Comparison of ENCODE assay signal across 32 mouse cellular contexts in genomic region chr8:92872063-92872759, GRCm38 (mm10). TPM values are rescaled to one million over a fixed set of nuclear protein-coding genes. Genes with fewer than 3 reads are reported as not detected.
DNase-seq lines count a peak whose midpoint lies in the region; ATAC-seq and TF ChIP-seq lines count a peak whose summit lies in the region.
"Had no signal": no experiment of that assay in that cellular context is flagged by ENCODE, and none has a peak within 500 bp of the region (broad histone marks: within the 10 kb centered on the region; RNA-seq: fewer than 3 reads in every experiment).

No protein-coding gene starts in this region.

- no peak overlapping the region for H3ac ChIP-seq in myocyte (ENCODE audit: control insufficient read depth, insufficient read length)

- H3K4me2 ChIP-seq in forebrain, embryonic 16.5 days (ENCODE audit: low read length): no peak overlapping the region
- H3K4me2 ChIP-seq in forebrain, embryonic 12.5 days: no peak overlapping the region
- no peak overlapping the region for H3K4me2 ChIP-seq in hindbrain, embryonic 14.5 days (replicated peaks)
- no peak overlapping the region for H3K4me2 ChIP-seq in hindbrain, postnatal 0 days (ENCODE audit: low read depth, low read length)
- H3K4me2 ChIP-seq in myocyte (ENCODE audit: low read depth): no peak overlapping the region
- H3K4me2 ChIP-seq: embryonic facial prominence, embryonic 12.5 days; heart, embryonic 12.5 days; limb, embryonic 15.5 days; liver, embryonic 13.5 days; midbrain, embryonic 15.5 days had no signal

- DNase-seq in hindbrain, embryonic 14.5 days (ENCODE audit: low spot score): no peak
- no peak for DNase-seq in hindbrain, postnatal 0 days (ENCODE audit: low spot score)
- DNase-seq in brain, adult 2 months (ENCODE audit: low read depth, low spot score): peak; percentile 51
- DNase-seq in heart, embryonic 10.5 days (ENCODE audit: low spot score): no peak
- DNase-seq: adrenal gland, postnatal 25 days; cerebellum, adult 2 months; cerebellum, postnatal 25 days; gastrocnemius, postnatal 25 days; heart, adult 18-20 months; kidney, adult 8-10 months; kidney, postnatal 4 days; liver, embryonic 13.5 days; lung, adult 18-20 months; right cerebral cortex, postnatal 4 days; thymus, adult 18-20 months; thymus, postnatal 36 days had no signal

- H3K79me2 ChIP-seq in myocyte (ENCODE audit: control insufficient read depth, insufficient read depth): no peaks in the 10 kb centered on the region

- WGBS in forebrain, embryonic 16.5 days: 40% methylated on average over 10 of the region's 10 CpGs
- WGBS in forebrain, embryonic 12.5 days: 61% methylated on average over 10 of the region's 10 CpGs
- whole genome bisulfite sequencing in hindbrain, embryonic 14.5 days: 58% methylated on average over 10 of the region's 10 CpGs
- 56% methylated on average over 10 of the region's 10 CpGs for WGBS in hindbrain, postnatal 0 days
- WGBS in heart, embryonic 10.5 days: 62% methylated on average over 10 of the region's 10 CpGs

- no peak overlapping the region for H3K4me3 ChIP-seq in forebrain, embryonic 16.5 days (replicated peaks; ENCODE audit: low read length)
- H3K4me3 ChIP-seq in forebrain, embryonic 12.5 days (replicated peaks): no peak overlapping the region
- H3K4me3 ChIP-seq in hindbrain, embryonic 14.5 days (replicated peaks; ENCODE audit: low read length): no peak overlapping the region
- no peak overlapping the region for H3K4me3 ChIP-seq in hindbrain, postnatal 0 days (ENCODE audit: low read length)
- no peak overlapping the region for H3K4me3 ChIP-seq in myocyte
- H3K4me3 ChIP-seq in heart, embryonic 10.5 days: no peak overlapping the region
- H3K4me3 ChIP-seq: embryonic facial prominence, embryonic 12.5 days; heart, embryonic 12.5 days; limb, embryonic 15.5 days; liver, embryonic 13.5 days; midbrain, embryonic 15.5 days had no signal

- ATAC-seq in forebrain, embryonic 16.5 days: peak; percentile 55; the same call in 1 of the 2 replicates
- no peak for ATAC-seq in forebrain, embryonic 12.5 days (ENCODE audit: low FRiP score)
- no peak for ATAC-seq in hindbrain, embryonic 14.5 days (ENCODE audit: low FRiP score)
- no peak for ATAC-seq in hindbrain, postnatal 0 days
- ATAC-seq: CD4-positive, CD25-positive, alpha-beta regulatory T cell, adult 4 months; intestine, embryonic 16.5 days; lung, postnatal 0 days; midbrain, embryonic 15.5 days had no signal

- TF ChIP-seq CTCF in hindbrain, postnatal 0 days (IDR thresholded peaks at IDR 0.05; ENCODE audit: low read depth): no peak

- TF ChIP-seq POLR2A in myocyte (IDR thresholded peaks at IDR 0.05; ENCODE audit: insufficient read length, low read depth): no peak

- 0 out of 2 replicates have a peak, but pooled peaks cover 2% of the 10 kb centered on the region for H3K4me1 ChIP-seq in forebrain, embryonic 16.5 days (replicated peaks; ENCODE audit: control insufficient read depth, insufficient read depth, low read length)
- H3K4me1 ChIP-seq in forebrain, embryonic 12.5 days: peaks cover 6% of the 10 kb centered on the region; the same call in 1 of the 2 replicates
- H3K4me1 ChIP-seq in hindbrain, embryonic 14.5 days (replicated peaks; ENCODE audit: control insufficient read depth, insufficient read depth, low read length): peaks cover 24% of the 10 kb centered on the region
- no peaks in the 10 kb centered on the region for H3K4me1 ChIP-seq in hindbrain, postnatal 0 days (ENCODE audit: insufficient read depth, low read length)
- peaks cover 4% of the 10 kb centered on the region; the same call in 1 of the 2 replicates for H3K4me1 ChIP-seq in heart, embryonic 10.5 days
- H3K4me1 ChIP-seq: liver, embryonic 13.5 days; midbrain, embryonic 15.5 days had no signal

- H3K27ac ChIP-seq in forebrain, embryonic 16.5 days (ENCODE audit: low read length): no peak overlapping the region
- no peak overlapping the region for H3K27ac ChIP-seq in forebrain, embryonic 12.5 days
- H3K27ac ChIP-seq in hindbrain, embryonic 14.5 days: peak overlapping the region; percentile 38; the same call in 1 of the 2 replicates
- no peak overlapping the region for H3K27ac ChIP-seq in hindbrain, postnatal 0 days
- no peak overlapping the region for H3K27ac ChIP-seq in heart, embryonic 10.5 days
- H3K27ac ChIP-seq: embryonic facial prominence, embryonic 12.5 days; kidney, postnatal 0 days; limb, embryonic 15.5 days; liver, embryonic 13.5 days; macrophage; midbrain, embryonic 15.5 days; stomach, postnatal 0 days had no signal

- H3K9me3 ChIP-seq in forebrain, embryonic 16.5 days (ENCODE audit: control insufficient read depth, low read length): no peaks in the 10 kb centered on the region
- no peaks in the 10 kb centered on the region for H3K9me3 ChIP-seq in forebrain, embryonic 12.5 days
- H3K9me3 ChIP-seq in hindbrain, embryonic 14.5 days (ENCODE audit: control insufficient read depth, low read length): no peaks in the 10 kb centered on the region
- no peaks in the 10 kb centered on the region for H3K9me3 ChIP-seq in hindbrain, postnatal 0 days (ENCODE audit: low read length)
- no peaks in the 10 kb centered on the region for H3K9me3 ChIP-seq in heart, embryonic 10.5 days
- H3K9me3 ChIP-seq: embryonic facial prominence, embryonic 12.5 days; heart, embryonic 12.5 days; limb, embryonic 15.5 days; liver, embryonic 13.5 days; midbrain, embryonic 15.5 days had no signal

- H3K36me3 ChIP-seq in forebrain, embryonic 16.5 days (ENCODE audit: control insufficient read depth, insufficient read depth): no peaks in the 10 kb centered on the region
- no peaks in the 10 kb centered on the region for H3K36me3 ChIP-seq in forebrain, embryonic 12.5 days (replicated peaks)
- H3K36me3 ChIP-seq in hindbrain, embryonic 14.5 days (replicated peaks; ENCODE audit: control insufficient read depth, insufficient read depth): no peaks in the 10 kb centered on the region
- no peaks in the 10 kb centered on the region for H3K36me3 ChIP-seq in hindbrain, postnatal 0 days (ENCODE audit: insufficient read depth, low read length)
- no peaks in the 10 kb centered on the region for H3K36me3 ChIP-seq in myocyte (ENCODE audit: control insufficient read depth, insufficient read depth)
- no peaks in the 10 kb centered on the region for H3K36me3 ChIP-seq in heart, embryonic 10.5 days
- H3K36me3 ChIP-seq: embryonic facial prominence, embryonic 12.5 days; heart, embryonic 12.5 days; limb, embryonic 15.5 days; liver, embryonic 13.5 days; midbrain, embryonic 15.5 days had no signal

- no peak overlapping the region for H3K9ac ChIP-seq in forebrain, embryonic 16.5 days (replicated peaks; ENCODE audit: low read depth, low read length)
- no peak overlapping the region for H3K9ac ChIP-seq in forebrain, embryonic 12.5 days
- no peak overlapping the region for H3K9ac ChIP-seq in hindbrain, embryonic 14.5 days
- no peak overlapping the region for H3K9ac ChIP-seq in hindbrain, postnatal 0 days (replicated peaks; ENCODE audit: low read length)
- H3K9ac ChIP-seq: embryonic facial prominence, embryonic 12.5 days; heart, embryonic 12.5 days; limb, embryonic 15.5 days; liver, embryonic 13.5 days; midbrain, embryonic 15.5 days had no signal

- no peaks in the 10 kb centered on the region for H3K27me3 ChIP-seq in forebrain, embryonic 16.5 days (replicated peaks; ENCODE audit: control insufficient read depth, insufficient read depth, low read length)
- no peaks in the 10 kb centered on the region for H3K27me3 ChIP-seq in forebrain, embryonic 12.5 days
- H3K27me3 ChIP-seq in hindbrain, embryonic 14.5 days (ENCODE audit: control insufficient read depth, insufficient read depth, low read length): no peaks in the 10 kb centered on the region
- H3K27me3 ChIP-seq in hindbrain, postnatal 0 days (ENCODE audit: insufficient read depth, low read length): no peaks in the 10 kb centered on the region
- H3K27me3 ChIP-seq in myocyte (ENCODE audit: control insufficient read depth, insufficient read depth, insufficient read length): no peaks in the 10 kb centered on the region
- H3K27me3 ChIP-seq in heart, embryonic 10.5 days (ENCODE audit: insufficient read depth, poor library complexity, severe bottlenecking): no peaks in the 10 kb centered on the region
- H3K27me3 ChIP-seq: embryonic facial prominence, embryonic 12.5 days; heart, embryonic 12.5 days; limb, embryonic 15.5 days; liver, embryonic 13.5 days; midbrain, embryonic 15.5 days had no signal

TF ChIP-seq in myocyte, 11 proteins besides CTCF, POLR2A, EP300 and RAD21:
- TF ChIP-seq MYOD1 (IDR thresholded peaks at IDR 0.05; ENCODE audit: control insufficient read depth in 1 of 3, insufficient read length in 2 of 3, low read depth in 2 of 3) (no peak), USF1 (IDR thresholded peaks at IDR 0.05; ENCODE audit: low read depth) (peak; percentile 15)

RNA-seq across cellular contexts. Expression of gene Lpcat2, which starts 17.1 kb away (rescaled TPM):
- 5.5 and 7.3 TPM in 2 replicates for polyA plus RNA-seq in forebrain, embryonic 16.5 days (2015; fragmentation: Nextera tagmentation; extraction: Ambion mirVana)
- 4.6 and 4.9 TPM in 2 replicates for polyA plus RNA-seq in forebrain, embryonic 12.5 days (2016; fragmentation: Nextera tagmentation; extraction: Ambion mirVana)
- 10.2 and 11.8 TPM in 2 replicates for polyA plus RNA-seq in hindbrain, embryonic 14.5 days (2014; fragmentation: Nextera tagmentation; extraction: Ambion mirVana)
- total RNA-seq in hindbrain, postnatal 0 days (2014; rRNA removed): 6.2 and 10.9 TPM in 2 replicates
- polyA plus RNA-seq in hindbrain, postnatal 0 days (2015; fragmentation: Nextera tagmentation; extraction: Ambion mirVana): 12.7 and 12.8 TPM in 2 replicates
- polyA plus RNA-seq in myocyte (2012; fragmentation: generic; extraction: Trizol): 0.08 TPM
- 1.4 and 2.8 TPM in 2 replicates for polyA plus RNA-seq in heart, embryonic 10.5 days (2016; fragmentation: Nextera tagmentation; extraction: Ambion mirVana)

RNA-seq across cellular contexts. Expression of gene Capns2, which starts 29.0 kb away (rescaled TPM):
- polyA plus RNA-seq in forebrain, embryonic 16.5 days (2015; fragmentation: Nextera tagmentation; extraction: Ambion mirVana): 0.25 TPM in 1 of 2 replicates, not detected in the other
- polyA plus RNA-seq in forebrain, embryonic 12.5 days (2016; fragmentation: Nextera tagmentation; extraction: Ambion mirVana): 0.26 TPM in 1 of 2 replicates, not detected in the other
- 0.27 and 0.86 TPM in 2 replicates for polyA plus RNA-seq in hindbrain, embryonic 14.5 days (2014; fragmentation: Nextera tagmentation; extraction: Ambion mirVana)
- total RNA-seq in hindbrain, postnatal 0 days (2014; rRNA removed): 0.68 TPM in 1 of 2 replicates, not detected in the other
- polyA plus RNA-seq in hindbrain, postnatal 0 days (2015; fragmentation: Nextera tagmentation; extraction: Ambion mirVana): not detected in 2 replicates
- 0.04 TPM for polyA plus RNA-seq in myocyte (2012; fragmentation: generic; extraction: Trizol)
- polyA plus RNA-seq in heart, embryonic 10.5 days (2016; fragmentation: Nextera tagmentation; extraction: Ambion mirVana): 0.26 TPM in 1 of 2 replicates, not detected in the other
- total RNA-seq: adrenal gland, postnatal 25 days; gastrocnemius, adult 18-20 months; gastrocnemius, postnatal 25 days; heart, adult 18-20 months; hematopoietic stem cell, adult 5-6 weeks had no signal
- polyA plus RNA-seq: CD4-positive, CD25-positive, alpha-beta regulatory T cell, adult 4 months; intestine, embryonic 16.5 days; kidney, postnatal 0 days; liver, embryonic 13.5 days; lung, postnatal 0 days; macrophage had no signal

RNA-seq across cellular contexts. Expression of gene Mmp2, which starts 45.1 kb away (rescaled TPM):
- 10.3 and 16.8 TPM in 2 replicates for polyA plus RNA-seq in forebrain, embryonic 16.5 days (2015; fragmentation: Nextera tagmentation; extraction: Ambion mirVana)
- polyA plus RNA-seq in forebrain, embryonic 12.5 days (2016; fragmentation: Nextera tagmentation; extraction: Ambion mirVana): 25.8 and 35.3 TPM in 2 replicates
- 33.8 and 35.9 TPM in 2 replicates for polyA plus RNA-seq in hindbrain, embryonic 14.5 days (2014; fragmentation: Nextera tagmentation; extraction: Ambion mirVana)
- total RNA-seq in hindbrain, postnatal 0 days (2014; rRNA removed): 12.7 and 16.9 TPM in 2 replicates
- polyA plus RNA-seq in hindbrain, postnatal 0 days (2015; fragmentation: Nextera tagmentation; extraction: Ambion mirVana): 13.0 and 16.1 TPM in 2 replicates
- polyA plus RNA-seq in myocyte (2012; fragmentation: generic; extraction: Trizol): 78.8 TPM
- polyA plus RNA-seq in heart, embryonic 10.5 days (2016; fragmentation: Nextera tagmentation; extraction: Ambion mirVana): 72.3 and 96.5 TPM in 2 replicates
- total RNA-seq: neutrophil, adult 5-6 weeks had no signal
- polyA plus RNA-seq: CD4-positive, CD25-positive, alpha-beta regulatory T cell, adult 4 months had no signal
